Mouse (Mus musculus): ENCODE measurements around the gene Dexi.

GRCm38 (mm10) chr16:10479857-10480256, 63.0 kb downstream of the Dexi start, which contains the start of gene Ciita:
- TF ChIP-seq TAL1 (IDR thresholded peaks at IDR 0.05; ENCODE audit: low read length) = no peak
- TF ChIP-seq GATA1 (IDR thresholded peaks at IDR 0.05; ENCODE audit: low read length) = no peak
